Mouse (Mus musculus) hindbrain, embryonic 11.5 days (tissue): ENCODE results near the gene Wipf1. TPM values are rescaled to one million over a fixed set of nuclear protein-coding genes. Genes with fewer than 3 reads are reported as not detected.

Experiments used
- ATAC-seq: fragments of 200-750 bp; cut with Nextera tagmentation; 2 replicates; pipeline ENCODE4 v1.8.0; 2017; ENCODE audit warnings: mild to moderate bottlenecking, moderate TSS enrichment, moderate library complexity; ENCODE audit not compliant: low FRiP score
- DNase-seq: peaks from one replicate; pipeline ENCODE4 v3.0.0-alpha.2; 2015; ENCODE audit warnings: low spot score
- H3K27ac ChIP-seq: fragments of 300-500 bp; sonication (generic); 2 replicates; pipeline ENCODE4 v1.5.1; 2014; ENCODE audit warnings: mild to moderate bottlenecking, low read depth, low read length
- H3K27me3 ChIP-seq: fragments of 300-500 bp; sonication (generic); 2 replicates; pipeline ENCODE4 v1.6.1; 2014; ENCODE audit warnings: mild to moderate bottlenecking, low read length, moderate library complexity, mixed read lengths; ENCODE audit not compliant: control insufficient read depth, insufficient read depth
- H3K36me3 ChIP-seq: fragments of 300-500 bp; sonication (generic); 2 replicates; pipeline ENCODE4 v1.6.1; 2014; ENCODE audit warnings: mild to moderate bottlenecking, low read length, moderate library complexity, mixed read lengths; ENCODE audit not compliant: control insufficient read depth, insufficient read depth
- H3K4me1 ChIP-seq: fragments of 300-500 bp; sonication (generic); replicated peaks from 2 replicates; pipeline ENCODE4 v1.6.1; 2014; ENCODE audit warnings: low read length, mixed read lengths; ENCODE audit not compliant: control insufficient read depth, insufficient read depth
- H3K4me2 ChIP-seq: fragments of 300-500 bp; sonication (generic); replicated peaks from 2 replicates; pipeline ENCODE4 v1.6.1; 2014; ENCODE audit warnings: mild to moderate bottlenecking, low read depth, low read length
- H3K4me3 ChIP-seq: fragments of 300-500 bp; sonication (generic); 2 replicates; pipeline ENCODE4 v1.5.1; 2014; ENCODE audit warnings: low read depth, low read length
- H3K9ac ChIP-seq: fragments of 300-500 bp; sonication (generic); 2 replicates; pipeline ENCODE4 v1.6.1; 2014; ENCODE audit warnings: low read depth, low read length
- H3K9me3 ChIP-seq: fragments of 300-500 bp; sonication (generic); 2 replicates; pipeline ENCODE4 v1.6.1; 2016; ENCODE audit warnings: low read length; ENCODE audit not compliant: control insufficient read depth
- WGBS: fragments of 180-500 bp; shearing (Covaris S2); extraction: QIAGEN DNeasy Blood & Tissue Kit; methylation state at CpG from one replicate; pipeline ENCODE4 v1.1.7; 2014; 5-methylcytosine and 5-hydroxymethylcytosine counted together
- polyA plus RNA-seq: library from polyadenylated mRNA; unstranded; fragments of >200 nt; fragmentation: Nextera tagmentation; extraction: Ambion mirVana; gene quantifications from 2 replicates; pipeline ENCODE4 v1.2.1, GENCODE M21; 2014

Wipf1 gene
- polyA plus RNA-seq, 1 experiment from 2014 or later = 9.7 TPM

- Histone ChIP-seq H3K9me3 (no peaks in the 10 kb centered on the region), H3K27ac (no peak overlapping the region), H3K4me1 (no peaks in the 10 kb centered on the region), H3K4me2 (no peak overlapping the region), H3K27me3 (no peaks in the 10 kb centered on the region), H3K36me3 (no peaks in the 10 kb centered on the region), H3K9ac (no peak overlapping the region), H3K4me3 (no peak overlapping the region)
- WGBS = 80% methylated on average over 15 of the region's 15 CpGs
- ATAC-seq = no peak
- DNase-seq = no peak
Observed at GRCm38 (mm10) chr2:73536091-73536783, 6.7 kb upstream of the Wipf1 start.

DNA sequence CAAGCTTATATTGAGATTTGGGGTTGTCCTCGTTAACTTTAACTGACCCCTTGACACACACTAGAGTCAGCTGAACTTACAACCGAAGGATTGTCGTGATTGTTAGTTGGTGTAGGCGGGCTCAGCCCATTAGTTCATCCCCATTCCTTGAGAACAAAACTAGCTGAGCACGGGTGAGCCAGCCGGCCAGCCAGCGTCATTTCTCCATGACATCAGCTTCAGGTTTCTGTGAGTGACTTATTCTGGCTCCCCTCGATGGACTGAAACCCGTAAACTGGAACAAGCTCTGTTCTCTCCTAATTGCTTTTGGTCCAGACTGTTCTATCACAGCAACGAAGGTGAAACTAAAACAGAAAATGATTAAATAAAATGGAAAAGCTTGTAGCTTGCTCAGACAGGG is 5.2 kb upstream of the Wipf1 start:
- 78% methylated on average over 10 of the region's 10 CpGs for WGBS
- no peaks in the 10 kb centered on the region for H3K27me3 ChIP-seq
- ATAC-seq = no peak

DNA sequence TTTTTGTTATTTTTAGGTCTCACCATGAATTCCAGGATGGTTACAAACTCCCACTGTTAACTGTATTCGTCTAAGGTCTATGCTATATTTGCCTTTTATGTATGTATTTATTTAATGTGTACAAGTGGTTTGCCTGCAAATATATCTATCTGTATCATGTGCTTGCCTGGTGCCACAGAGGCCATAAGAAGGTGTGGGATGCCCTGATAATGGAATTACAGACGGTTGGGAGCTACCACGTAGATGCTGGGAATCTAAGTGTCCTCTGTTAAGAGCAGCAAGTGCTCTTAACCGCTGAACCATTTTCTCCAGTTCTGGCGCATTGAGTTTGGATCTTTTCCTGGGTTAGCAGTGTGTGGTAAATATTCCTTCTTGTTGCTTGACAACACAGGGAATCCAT is 953 bp upstream of the Wipf1 start:
- H3K9ac ChIP-seq = no peak overlapping the region
- no peak for DNase-seq
- no peaks in the 10 kb centered on the region for H3K36me3 ChIP-seq
- no peak overlapping the region for H3K27ac ChIP-seq
- H3K27me3 ChIP-seq = no peaks in the 10 kb centered on the region
- H3K4me2 ChIP-seq = no peak overlapping the region
- 73% methylated on average over 5 of the region's 5 CpGs for WGBS
- no peak for ATAC-seq
- no peak overlapping the region for H3K4me3 ChIP-seq
- H3K9me3 ChIP-seq = no peaks in the 10 kb centered on the region
- H3K4me1 ChIP-seq = peaks cover 2% of the 10 kb centered on the region; the same call in 1 of the 2 replicates

More for the DNA sequence above, 5.2 kb upstream of the Wipf1 start:
- Histone ChIP-seq H3K4me3 (no peak overlapping the region), H3K4me1 (no peaks in the 10 kb centered on the region), H3K9ac (no peak overlapping the region), H3K27ac (no peak overlapping the region), H3K36me3 (no peaks in the 10 kb centered on the region), H3K9me3 (no peaks in the 10 kb centered on the region), H3K4me2 (no peak overlapping the region)
- DNase-seq = no peak

GRCm38 (mm10) chr2:73528516-73529355 is 798 bp downstream of the Wipf1 start:
- Histone ChIP-seq H3K4me2 (peak overlapping the region; percentile 76), H3K36me3 (no peaks in the 10 kb centered on the region), H3K27ac (peak overlapping the region; percentile 37), H3K9me3 (no peaks in the 10 kb centered on the region), H3K4me1 (peaks cover 2% of the 10 kb centered on the region; the same call in 1 of the 2 replicates), H3K4me3 (peak overlapping the region; percentile 83), H3K27me3 (no peaks in the 10 kb centered on the region), H3K9ac (peak overlapping the region; percentile 94)
- peak; percentile 73 for ATAC-seq
- WGBS = 3% methylated on average over 38 of the region's 59 CpGs
- peak; percentile 70 for DNase-seq

DNA sequence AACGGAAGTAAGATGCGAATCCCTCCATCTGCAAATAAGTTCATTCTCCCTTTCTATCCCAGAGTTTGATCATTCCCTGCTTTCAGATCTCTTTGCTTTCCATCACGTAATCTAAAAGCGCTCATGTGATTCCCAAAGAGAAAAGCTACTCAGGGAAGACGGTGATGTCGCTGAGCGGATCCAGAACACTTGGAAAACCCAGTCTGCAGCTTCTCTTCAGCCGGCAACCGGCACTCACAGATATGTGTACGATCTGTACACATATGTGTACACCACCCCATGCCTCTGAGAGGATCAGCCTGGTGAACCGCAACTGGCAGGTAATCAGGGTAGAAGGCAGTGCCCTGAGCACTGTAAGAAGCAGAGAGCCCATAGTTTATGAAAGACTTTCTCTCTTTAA is 1.6 kb downstream of the Wipf1 start:
- H3K4me1 ChIP-seq = peaks cover 2% of the 10 kb centered on the region; the same call in 1 of the 2 replicates
- no peaks in the 10 kb centered on the region for H3K36me3 ChIP-seq
- no peak overlapping the region for H3K4me3 ChIP-seq
- H3K27me3 ChIP-seq = no peaks in the 10 kb centered on the region
- ATAC-seq = no peak
- H3K9ac ChIP-seq = no peak overlapping the region
- WGBS = 81% methylated on average over 11 of the region's 11 CpGs
- DNase-seq = no peak
- no peak overlapping the region for H3K27ac ChIP-seq
- H3K4me2 ChIP-seq = peak overlapping the region; percentile 76; the same call in 1 of the 2 replicates
- no peaks in the 10 kb centered on the region for H3K9me3 ChIP-seq

DNA sequence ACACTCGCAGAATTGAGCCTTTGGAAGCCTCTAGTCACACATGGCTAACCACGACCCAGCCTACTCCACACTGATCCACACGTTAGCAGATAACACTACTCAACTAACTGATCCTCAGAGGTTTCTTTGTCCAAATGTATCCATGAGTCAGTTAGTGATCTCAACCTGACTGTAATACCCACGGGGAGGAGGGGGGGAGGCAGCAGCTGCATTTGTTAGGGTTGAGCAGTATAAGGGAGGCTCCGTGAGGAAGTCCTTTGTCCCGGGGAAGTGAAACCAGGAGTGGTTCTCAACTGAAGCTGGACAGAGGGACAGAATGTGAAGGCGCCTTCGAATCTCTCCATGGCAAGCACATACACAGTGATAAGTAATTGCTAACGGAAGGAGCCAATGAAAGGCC is 2.8 kb downstream of the Wipf1 start:
- WGBS = 79% methylated on average over 9 of the region's 9 CpGs
- H3K4me1 ChIP-seq = peaks cover 2% of the 10 kb centered on the region; the same call in 1 of the 2 replicates

DNA sequence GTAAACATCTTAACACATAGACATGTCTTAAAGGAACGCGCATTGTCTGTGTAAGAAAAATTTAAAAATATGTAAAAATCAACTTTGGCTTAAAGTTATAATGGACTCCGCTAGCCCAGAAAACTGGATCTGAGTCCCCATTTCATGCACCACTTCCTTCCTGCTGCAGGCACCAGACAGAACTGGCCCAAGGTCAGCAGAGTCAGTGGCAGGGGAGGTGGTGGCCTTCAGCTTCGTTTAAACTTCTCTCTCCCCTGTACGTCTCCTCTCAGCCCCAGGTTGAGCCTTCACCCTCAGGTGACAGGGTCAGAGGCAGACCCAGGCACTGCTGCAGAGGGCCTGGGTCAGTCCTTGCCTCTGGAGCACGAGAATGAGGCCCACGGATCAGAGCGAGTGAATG is 6.6 kb downstream of the Wipf1 start:
- Histone ChIP-seq H3K4me2 (no peak overlapping the region), H3K9me3 (no peaks in the 10 kb centered on the region), H3K27me3 (no peaks in the 10 kb centered on the region), H3K27ac (no peak overlapping the region), H3K9ac (no peak overlapping the region), H3K36me3 (no peaks in the 10 kb centered on the region), H3K4me1 (no peaks in the 10 kb centered on the region; the same call in 1 of the 2 replicates), H3K4me3 (no peak overlapping the region)
- DNase-seq (no peak), ATAC-seq (no peak)
- 75% methylated on average over 8 of the region's 8 CpGs for WGBS

More for the DNA sequence above, 2.8 kb downstream of the Wipf1 start:
- ATAC-seq = no peak
- Histone ChIP-seq H3K4me2 (no peak overlapping the region), H3K9ac (no peak overlapping the region), H3K36me3 (no peaks in the 10 kb centered on the region), H3K27me3 (no peaks in the 10 kb centered on the region), H3K4me3 (no peak overlapping the region), H3K27ac (no peak overlapping the region), H3K9me3 (no peaks in the 10 kb centered on the region)
- no peak for DNase-seq

DNA sequence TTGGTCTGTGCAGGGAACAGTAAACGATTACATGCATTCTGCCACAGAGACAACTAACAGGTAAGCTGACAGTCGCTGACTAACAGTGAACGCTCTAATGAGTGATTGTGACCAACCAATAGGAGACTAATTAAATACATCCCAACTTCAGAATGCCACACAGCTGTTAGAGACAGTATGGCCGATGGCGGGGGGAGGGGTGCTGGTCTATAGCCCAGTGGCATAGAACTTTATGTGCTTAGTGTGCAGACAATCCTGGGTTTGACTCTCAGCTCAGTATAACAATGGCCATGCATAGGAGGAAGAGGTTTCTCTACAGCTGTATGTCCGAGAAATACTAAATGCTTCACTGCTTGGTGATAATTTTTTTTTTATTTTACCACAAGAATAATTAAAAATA is 7.2 kb downstream of the Wipf1 start:
- Histone ChIP-seq H3K4me1 (no peaks in the 10 kb centered on the region), H3K4me2 (no peak overlapping the region), H3K9me3 (no peaks in the 10 kb centered on the region), H3K27ac (no peak overlapping the region), H3K9ac (no peak overlapping the region), H3K36me3 (no peaks in the 10 kb centered on the region), H3K4me3 (no peak overlapping the region), H3K27me3 (no peaks in the 10 kb centered on the region)
- ATAC-seq (no peak), DNase-seq (no peak)
- 71% methylated on average over 6 of the region's 6 CpGs for WGBS
